ENCODE assay signal across 8 mouse cellular contexts in genomic region chr3:122120217-122120616, GRCm38 (mm10).
DNase-seq lines count a peak whose midpoint lies in the region; ATAC-seq and TF ChIP-seq lines count a peak whose summit lies in the region.

No protein-coding gene starts in this region.

- H3K9me3 ChIP-seq in heart, embryonic 15.5 days (replicated peaks): no peaks in the 10 kb centered on the region
- no peaks in the 10 kb centered on the region for H3K9me3 ChIP-seq in limb, embryonic 10.5 days (replicated peaks)
- H3K9me3 ChIP-seq in forebrain, postnatal 0 days (ENCODE audit: low read length): no peaks in the 10 kb centered on the region
- H3K9me3 ChIP-seq in midbrain, postnatal 0 days (ENCODE audit: low read length): no peaks in the 10 kb centered on the region

- 62% methylated on average over 7 of the region's 7 CpGs for WGBS in heart, embryonic 15.5 days
- 79% methylated on average over 7 of the region's 7 CpGs for WGBS in limb, embryonic 10.5 days
- 84% methylated on average over 7 of the region's 7 CpGs for WGBS in forebrain, postnatal 0 days
- 84% methylated on average over 7 of the region's 7 CpGs for WGBS in midbrain, postnatal 0 days

- no peak overlapping the region for H3K9ac ChIP-seq in heart, embryonic 15.5 days
- no peak overlapping the region for H3K9ac ChIP-seq in forebrain, postnatal 0 days
- H3K9ac ChIP-seq in midbrain, postnatal 0 days (replicated peaks; ENCODE audit: low read length, poor library complexity, severe bottlenecking): no peak overlapping the region

- no peaks in the 10 kb centered on the region for H3K27me3 ChIP-seq in heart, embryonic 15.5 days
- H3K27me3 ChIP-seq in limb, embryonic 10.5 days (ENCODE audit: low read depth, poor library complexity, severe bottlenecking): no peaks in the 10 kb centered on the region
- no peaks in the 10 kb centered on the region for H3K27me3 ChIP-seq in forebrain, postnatal 0 days (ENCODE audit: insufficient read depth, low read length)
- no peaks in the 10 kb centered on the region for H3K27me3 ChIP-seq in midbrain, postnatal 0 days (ENCODE audit: insufficient read depth, low read length)

- H3K4me1 ChIP-seq in heart, embryonic 15.5 days (replicated peaks): peaks cover 8% of the 10 kb centered on the region
- peaks cover 27% of the 10 kb centered on the region for H3K4me1 ChIP-seq in limb, embryonic 10.5 days
- H3K4me1 ChIP-seq in forebrain, postnatal 0 days (ENCODE audit: insufficient read depth): no peaks in the 10 kb centered on the region
- no peaks in the 10 kb centered on the region for H3K4me1 ChIP-seq in midbrain, postnatal 0 days (ENCODE audit: insufficient read depth, low read length)

- no peak for TF ChIP-seq CTCF in forebrain, postnatal 0 days (IDR thresholded peaks at IDR 0.05; ENCODE audit: low read depth)
- TF ChIP-seq CTCF in midbrain, postnatal 0 days (IDR thresholded peaks at IDR 0.05): no peak

- peak; percentile 40 for DNase-seq in adrenal gland, adult 2 months
- DNase-seq in adrenal gland, adult 18-20 months (ENCODE audit: low spot score in 2 of 2): no peak
- DNase-seq in R1 (ENCODE audit: low read depth, low spot score): peak; percentile 66
- no peak for DNase-seq in limb, embryonic 10.5 days (ENCODE audit: low spot score)
- DNase-seq in forebrain, postnatal 0 days: no peak
- no peak for DNase-seq in T-cell, adult 2 months (ENCODE audit: low spot score)
- DNase-seq in midbrain, postnatal 0 days (ENCODE audit: low spot score): no peak

- peak overlapping the region; percentile 67 for H3K27ac ChIP-seq in heart, embryonic 15.5 days
- 0 out of 2 replicates have a peak overlapping the region, but pooled peaks have one; percentile 37 for H3K27ac ChIP-seq in limb, embryonic 10.5 days
- no peak overlapping the region for H3K27ac ChIP-seq in forebrain, postnatal 0 days (ENCODE audit: low read depth, low read length)
- H3K27ac ChIP-seq in midbrain, postnatal 0 days (ENCODE audit: low read depth, low read length): no peak overlapping the region

- no peaks in the 10 kb centered on the region for H3K36me3 ChIP-seq in heart, embryonic 15.5 days
- no peaks in the 10 kb centered on the region for H3K36me3 ChIP-seq in limb, embryonic 10.5 days
- no peaks in the 10 kb centered on the region for H3K36me3 ChIP-seq in forebrain, postnatal 0 days (ENCODE audit: insufficient read depth)
- no peaks in the 10 kb centered on the region for H3K36me3 ChIP-seq in midbrain, postnatal 0 days (ENCODE audit: insufficient read depth, low read length)

- no peak overlapping the region for H3K4me3 ChIP-seq in heart, embryonic 15.5 days
- H3K4me3 ChIP-seq in limb, embryonic 10.5 days: no peak overlapping the region
- H3K4me3 ChIP-seq in forebrain, postnatal 0 days (ENCODE audit: low read depth, low read length): no peak overlapping the region
- H3K4me3 ChIP-seq in midbrain, postnatal 0 days (ENCODE audit: low read depth, low read length): no peak overlapping the region

- H3K4me2 ChIP-seq in heart, embryonic 15.5 days: no peak overlapping the region
- H3K4me2 ChIP-seq in forebrain, postnatal 0 days (ENCODE audit: low read depth): no peak overlapping the region
- H3K4me2 ChIP-seq in midbrain, postnatal 0 days (ENCODE audit: low read depth, low read length, poor library complexity, severe bottlenecking): no peak overlapping the region

- no peak for ATAC-seq in heart, embryonic 15.5 days (replicated peaks; ENCODE audit: insufficient number of reproducible peaks, insufficient read depth, low FRiP score, low read depth)
- ATAC-seq in forebrain, postnatal 0 days: no peak
- ATAC-seq in midbrain, postnatal 0 days (ENCODE audit: low FRiP score): no peak

Comparison
In these comparisons a context has a peak if more than half of its experiments do, and no peak if none do; other contexts are left out.
1. DNase-seq: peak in adrenal gland, adult 2 months (single experiment) and R1 (single experiment); none in adrenal gland, adult 18-20 months (0 of 2), limb, embryonic 10.5 days (single experiment), forebrain, postnatal 0 days (single experiment), T-cell, adult 2 months (single experiment) and midbrain, postnatal 0 days (single experiment).
2. H3K27ac ChIP-seq: peak in heart, embryonic 15.5 days (single experiment) and limb, embryonic 10.5 days (single experiment); none in forebrain, postnatal 0 days (single experiment) and midbrain, postnatal 0 days (single experiment).